Mouse (Mus musculus) ES-E14 (cell line): Measurements from ENCODE around the gene Astn2. TPM values are rescaled to one million over a fixed set of nuclear protein-coding genes. Genes with fewer than 3 reads are reported as not detected.

Experiments
- DNase-seq: peaks from one replicate; pipeline ENCODE4 v3.0.0-alpha.2; 2013; ENCODE audit warnings: low read depth, low spot score
- H3K27ac ChIP-seq: 2 replicates; pipeline ENCODE4 v1.5.1; 2012; ENCODE audit warnings: low read depth, mild to moderate bottlenecking, low read length, moderate library complexity, mixed read lengths; ENCODE audit not compliant: poor library complexity, insufficient read depth, severe bottlenecking
- H3K36me3 ChIP-seq: 2 replicates; pipeline ENCODE4 v1.6.1; 2012; ENCODE audit warnings: mild to moderate bottlenecking, low read length, moderate library complexity, mixed read lengths; ENCODE audit not compliant: control insufficient read depth, poor library complexity, insufficient read depth, severe bottlenecking
- H3K4me1 ChIP-seq, 2 experiments: fragments of 150-350 bp in 1 of 2; sonication (generic) in 1 of 2; 2 replicates each; pipeline ENCODE4 v1.6.1; 2012; ENCODE audit warnings: low read length in 2 of 2, mild to moderate bottlenecking in 1 of 2, mixed read lengths in 1 of 2; ENCODE audit not compliant: control insufficient read depth in 2 of 2, insufficient read depth in 2 of 2, poor library complexity in 1 of 2
- H3K4me3 ChIP-seq, 2 experiments: fragments of 150-350 bp in 1 of 2; sonication (generic) in 1 of 2; 2 replicates each; pipeline ENCODE4 v1.5.1; 2012; ENCODE audit warnings: low read length in 2 of 2, low read depth in 1 of 2, mild to moderate bottlenecking in 1 of 2, mixed read lengths in 1 of 2; ENCODE audit not compliant: insufficient read depth in 1 of 2, poor library complexity in 1 of 2, severe bottlenecking in 1 of 2
- H3K9ac ChIP-seq: 2 replicates; pipeline ENCODE4 v1.6.1; 2012; ENCODE audit warnings: low read depth, mild to moderate bottlenecking, low read length, mixed read lengths; ENCODE audit not compliant: poor library complexity, insufficient read depth, severe bottlenecking
- H3K9me3 ChIP-seq: fragments of 150-350 bp; sonication (generic); 2 replicates; pipeline ENCODE4 v1.6.1; 2012; ENCODE audit warnings: low read depth, mild to moderate bottlenecking, low read length; ENCODE audit not compliant: control insufficient read depth, insufficient read depth
- CHD2 ChIP-seq: IDR thresholded peaks from 2 replicates; pipeline ENCODE4 v1.6.1; 2014; ENCODE audit warnings: mild to moderate bottlenecking, low read depth, low read length, inconsistent platforms
- HCFC1 ChIP-seq: IDR thresholded peaks from 2 replicates; pipeline ENCODE4 v1.6.1; 2012; ENCODE audit warnings: low read length, inconsistent platforms, borderline replicate concordance; ENCODE audit not compliant: insufficient read depth
- MAFK ChIP-seq: IDR thresholded peaks from 2 replicates; pipeline ENCODE4 v1.6.1; 2014; ENCODE audit warnings: mild to moderate bottlenecking, low read depth, low read length, inconsistent platforms; ENCODE audit not compliant: insufficient read depth
- ZC3H11A ChIP-seq: IDR thresholded peaks from 2 replicates; pipeline ENCODE4 v1.6.1; 2012; ENCODE audit warnings: low read depth, mild to moderate bottlenecking, inconsistent platforms, low read length, borderline replicate concordance
- ZNF384 ChIP-seq: IDR thresholded peaks from 2 replicates; pipeline ENCODE4 v1.6.1; 2012; ENCODE audit warnings: low read depth, low read length, inconsistent platforms
- in situ Hi-C, 2 experiments: fragments of 600-800 bp; cut with MboI; formaldehyde crosslinking; loops; one replicate each; pipeline ENCODE4 v1.15.1; 2025; ENCODE audit warnings: low sequenced_read_pairs in 2 of 2, inconsistent platforms in 1 of 2; ENCODE audit not compliant: unreplicated experiment in 2 of 2
- total RNA-seq: library from RNA; depleted of rRNA; stranded (reverse); fragments of 300-350 nt; gene quantifications from 2 replicates; pipeline ENCODE4 v1.2.3, GENCODE M21; 2012

The Astn2 gene
- total RNA-seq, 1 experiment, result 0.04 TPM

DNA sequence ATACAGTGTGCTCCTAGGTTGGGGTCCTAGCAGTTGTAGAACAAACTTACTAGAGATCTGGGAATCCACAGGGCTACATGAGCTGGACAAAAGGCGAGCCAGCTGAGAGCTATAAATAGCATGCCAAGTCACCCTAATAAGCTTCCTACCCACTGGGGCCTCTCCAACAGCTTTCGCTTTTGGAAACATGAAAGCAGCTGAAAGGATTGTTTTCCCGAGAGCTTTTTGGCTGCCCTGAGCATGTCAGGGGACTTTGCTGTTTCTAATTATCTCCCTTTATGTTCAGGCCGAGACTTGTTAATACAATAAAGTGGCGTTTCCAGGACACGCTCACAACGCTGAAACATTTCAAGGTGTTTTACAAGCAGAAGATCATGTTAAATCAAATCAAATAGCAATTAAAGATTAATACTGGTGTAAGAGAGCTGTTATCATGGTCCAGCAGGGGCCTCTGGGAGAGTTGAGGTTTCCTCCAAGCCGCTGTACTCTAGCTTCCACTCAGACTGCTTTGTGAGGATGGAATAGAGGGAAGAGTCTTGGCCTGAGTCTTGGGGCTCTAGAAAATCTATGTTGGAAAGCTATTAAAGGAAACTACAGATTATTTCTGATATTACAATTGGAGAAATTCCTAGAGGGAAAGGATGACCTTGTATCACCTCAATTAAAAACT lies 378.9 kb downstream of the Astn2 start:
- TF ChIP-seq ZNF384, result no peak
- no peak for TF ChIP-seq ZC3H11A
- TF ChIP-seq MAFK, result no peak
- H3K27ac ChIP-seq, result no peak overlapping the region
- H3K36me3 ChIP-seq, result no peaks in the 10 kb centered on the region
- H3K4me3 ChIP-seq, result no peak overlapping the region
- H3K4me1 ChIP-seq, result no peaks in the 10 kb centered on the region
- DNase-seq, result no peak
- in situ Hi-C loops, result no loop called here
- no peak overlapping the region for H3K9ac ChIP-seq
- H3K9me3 ChIP-seq, result no peaks in the 10 kb centered on the region

DNA sequence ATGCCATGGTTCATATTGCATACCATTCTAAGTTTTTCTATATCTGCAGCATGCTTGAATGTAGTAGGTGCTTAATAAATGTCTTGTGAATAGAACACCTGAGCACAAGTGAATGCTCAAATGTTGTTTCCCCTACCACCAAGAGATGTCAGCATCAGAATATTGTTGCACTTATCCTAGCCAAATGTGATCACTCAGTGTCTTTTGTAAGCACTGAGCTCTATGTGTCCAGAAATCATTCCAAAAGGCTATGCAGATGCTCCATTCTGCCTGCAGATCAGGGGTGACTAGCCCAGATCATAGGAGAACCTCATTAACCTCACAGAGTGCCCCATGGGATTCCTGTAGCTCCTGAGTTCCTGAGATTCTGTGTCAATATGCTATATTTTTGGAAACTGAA lies 401.5 kb downstream of the Astn2 start:
- no peak for DNase-seq
- no peak for TF ChIP-seq ZC3H11A
- TF ChIP-seq ZNF384, result no peak
- no peak for TF ChIP-seq HCFC1
- TF ChIP-seq MAFK, result no peak
- TF ChIP-seq CHD2, result no peak
- in situ Hi-C loops, result no loop called here
- no peaks in the 10 kb centered on the region for H3K4me1 ChIP-seq
- no peak overlapping the region for H3K4me3 ChIP-seq
- H3K9me3 ChIP-seq, result no peaks in the 10 kb centered on the region
- no peaks in the 10 kb centered on the region for H3K36me3 ChIP-seq
- H3K9ac ChIP-seq, result no peak overlapping the region
- no peak overlapping the region for H3K27ac ChIP-seq

DNA sequence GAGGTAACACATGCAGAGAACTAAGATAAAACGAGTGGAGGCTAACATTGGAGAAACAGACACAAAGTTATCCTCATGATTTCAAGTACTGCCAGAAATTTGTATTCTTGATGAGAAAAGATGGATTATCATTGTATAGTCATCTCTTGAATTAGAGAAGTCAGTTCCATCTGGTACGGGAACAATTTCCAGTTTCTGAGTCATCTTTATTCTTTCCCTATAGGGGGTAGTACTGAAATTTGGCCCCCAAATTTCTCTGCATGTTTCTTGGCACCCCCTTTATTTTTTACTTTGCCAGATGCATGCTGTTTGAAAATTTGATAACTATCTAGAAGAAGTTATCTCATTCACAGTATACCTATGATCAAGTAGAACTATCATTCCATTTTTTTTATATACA lies 420.8 kb downstream of the Astn2 start:
- in situ Hi-C loops, result no loop called here
- TF ChIP-seq HCFC1 (no peak), MAFK (no peak), CHD2 (no peak), ZC3H11A (no peak), ZNF384 (no peak)
- DNase-seq, result no peak
- no peak overlapping the region for H3K4me3 ChIP-seq
- no peak overlapping the region for H3K27ac ChIP-seq
- H3K36me3 ChIP-seq, result no peaks in the 10 kb centered on the region
- no peaks in the 10 kb centered on the region for H3K4me1 ChIP-seq
- no peaks in the 10 kb centered on the region for H3K9me3 ChIP-seq
- no peak overlapping the region for H3K9ac ChIP-seq

DNA sequence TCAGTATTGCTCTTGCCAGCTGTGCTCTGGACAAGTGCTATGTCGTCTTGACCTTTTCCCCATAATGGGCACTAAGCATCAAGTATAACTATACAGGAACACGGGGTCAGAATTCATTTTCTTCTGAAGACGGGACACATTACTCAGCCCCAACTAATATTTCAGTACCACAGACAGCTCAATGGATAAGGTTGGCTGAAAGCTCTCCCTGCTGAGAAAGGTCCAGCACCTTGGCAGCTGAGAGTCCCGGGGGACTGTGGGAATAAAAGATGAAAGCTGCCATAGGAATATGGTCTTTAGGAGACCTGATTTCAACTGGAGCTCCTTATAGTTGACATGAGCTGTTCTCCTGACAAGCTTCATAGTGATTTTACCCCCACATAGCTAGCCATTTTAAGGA lies 421.5 kb downstream of the Astn2 start:
- Histone ChIP-seq H3K9ac (no peak overlapping the region), H3K4me3 (no peak overlapping the region), H3K36me3 (no peaks in the 10 kb centered on the region), H3K4me1 (no peaks in the 10 kb centered on the region), H3K27ac (no peak overlapping the region), H3K9me3 (no peaks in the 10 kb centered on the region)
- DNase-seq, result peak; percentile 15
- TF ChIP-seq HCFC1 (no peak), MAFK (no peak), ZNF384 (no peak), ZC3H11A (no peak), CHD2 (no peak)
- in situ Hi-C loops, result no loop called here

DNA sequence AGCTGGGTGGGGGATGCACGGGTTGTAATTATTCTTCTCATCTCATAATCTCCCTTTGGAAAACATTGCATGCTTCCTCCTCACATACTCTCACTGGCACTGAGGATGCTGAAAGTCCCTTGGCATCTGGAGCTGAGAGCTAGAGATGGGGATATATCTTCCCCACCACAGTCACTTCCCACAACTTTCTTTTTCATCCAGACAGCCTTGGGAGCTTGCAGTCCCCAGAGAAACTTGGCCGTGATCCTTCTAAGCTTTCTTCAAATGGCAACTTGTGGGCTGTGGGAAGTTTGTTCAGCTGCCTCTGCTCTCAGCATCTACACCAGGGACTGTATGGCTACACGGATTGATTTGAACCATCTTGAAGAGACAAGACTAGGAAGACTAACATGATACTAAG lies 428.2 kb downstream of the Astn2 start:
- TF ChIP-seq HCFC1 (no peak), CHD2 (no peak), ZC3H11A (no peak), MAFK (no peak), ZNF384 (no peak)
- no peaks in the 10 kb centered on the region for H3K9me3 ChIP-seq
- no peak overlapping the region for H3K27ac ChIP-seq
- no peak overlapping the region for H3K4me3 ChIP-seq
- no peaks in the 10 kb centered on the region for H3K36me3 ChIP-seq
- no peak for DNase-seq
- no peak overlapping the region for H3K9ac ChIP-seq
- H3K4me1 ChIP-seq, result no peaks in the 10 kb centered on the region
- in situ Hi-C loops, result no loop called here
